Mouse (Mus musculus) c-Kit-positive CD71-positive TER-119-positive erythroid progenitor cells, embryonic 14.5 days (primary cell): ENCODE results near the gene Hcrt.

Source experiments
- DNase-seq: peaks from one replicate; pipeline ENCODE4 v3.0.0-alpha.2; 2013; ENCODE audit warnings: low spot score

Gene Hcrt

GRCm38 (mm10) chr11:100767871-100768270 lies 5.1 kb upstream of the Hcrt start:
- no peak for DNase-seq

DNA sequence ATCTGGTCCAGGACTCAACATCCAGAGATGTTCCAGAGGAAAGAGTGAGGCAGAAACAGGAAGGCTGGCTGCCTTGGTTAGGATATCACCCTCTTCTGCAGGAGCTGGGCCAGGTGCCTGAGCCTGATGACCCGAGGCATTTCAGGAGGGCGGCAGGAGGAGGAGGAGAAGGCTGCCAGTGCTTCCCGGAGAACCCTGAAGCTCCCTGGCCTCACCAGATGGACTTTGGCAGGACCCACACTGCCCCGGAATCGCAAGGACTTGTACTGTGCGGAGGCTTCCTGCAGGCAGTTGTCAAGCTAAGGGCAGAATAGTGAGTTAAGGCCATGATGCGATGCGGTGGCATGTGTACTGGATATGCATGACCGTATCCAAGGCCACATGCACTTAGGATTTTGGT lies 4.0 kb upstream of the Hcrt start:
- no peak for DNase-seq

DNA sequence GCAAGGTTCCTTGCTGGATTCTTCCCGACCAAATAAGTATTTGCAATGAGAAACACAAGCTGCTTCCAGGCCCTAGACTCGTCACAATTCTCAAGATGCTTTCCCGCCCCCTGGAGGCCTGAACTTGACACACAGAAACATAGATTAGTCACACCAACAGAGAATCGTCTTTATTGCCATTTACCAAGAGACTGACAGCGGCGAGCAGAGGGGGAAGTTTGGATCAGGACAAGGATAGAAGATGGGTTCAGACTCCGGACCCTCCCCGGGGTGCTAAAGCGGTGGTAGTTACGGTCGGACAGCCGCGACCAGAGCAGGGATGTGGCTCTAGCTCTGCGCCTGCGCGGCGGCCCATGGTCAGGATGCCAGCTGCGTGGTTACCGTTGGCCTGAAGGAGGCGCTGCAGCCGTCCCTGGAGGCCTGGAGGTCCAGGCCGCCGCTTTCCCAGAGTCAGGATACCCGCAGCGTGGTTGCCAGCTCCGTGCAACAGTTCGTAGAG lies 1.1 kb downstream of the Hcrt start:
- peak; percentile 64 for DNase-seq

DNA sequence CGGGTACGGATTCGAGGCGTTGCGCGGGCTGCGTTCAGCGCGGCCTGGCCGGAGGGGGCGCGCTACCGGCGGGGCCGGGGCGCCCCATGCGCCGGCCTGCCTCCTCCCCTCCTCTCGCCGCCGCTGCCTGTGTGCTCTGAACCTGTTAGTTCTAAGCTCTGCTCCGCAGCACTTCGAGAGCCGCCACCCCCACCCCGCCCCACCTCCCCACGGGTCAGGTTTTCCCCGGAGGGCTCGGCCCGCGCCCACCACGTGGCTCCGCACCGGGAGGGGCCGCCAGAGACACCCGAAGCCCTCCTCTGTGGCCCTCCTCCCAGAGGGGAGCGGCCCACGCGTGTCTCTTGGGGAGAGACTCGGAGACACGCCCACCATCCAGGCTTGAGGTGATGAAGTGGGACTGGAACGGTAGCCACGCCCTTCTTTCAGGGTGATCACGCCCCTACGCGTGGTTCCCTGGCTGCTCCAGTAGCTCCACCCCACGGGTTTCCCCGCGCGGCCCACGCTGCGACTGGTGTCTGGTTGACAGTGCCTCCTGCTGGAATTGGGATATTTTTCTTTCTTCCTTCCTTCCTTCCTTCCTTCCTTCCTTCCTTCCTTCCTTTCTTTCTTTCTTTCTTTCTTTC lies 3.0 kb downstream of the Hcrt start, which contains the start of gene Kcnh4:
TSS of gene Kcnh4 (minus strand) at position 332 of the 623 bp plus-strand sequence.
- DNase-seq, result peak; percentile 29

- DNase-seq, result no peak
Measured at GRCm38 (mm10) chr11:100758707-100759610, 3.8 kb downstream of the Hcrt start.

GRCm38 (mm10) chr11:100757566-100757965 lies 5.2 kb downstream of the Hcrt start:
- no peak for DNase-seq

DNA sequence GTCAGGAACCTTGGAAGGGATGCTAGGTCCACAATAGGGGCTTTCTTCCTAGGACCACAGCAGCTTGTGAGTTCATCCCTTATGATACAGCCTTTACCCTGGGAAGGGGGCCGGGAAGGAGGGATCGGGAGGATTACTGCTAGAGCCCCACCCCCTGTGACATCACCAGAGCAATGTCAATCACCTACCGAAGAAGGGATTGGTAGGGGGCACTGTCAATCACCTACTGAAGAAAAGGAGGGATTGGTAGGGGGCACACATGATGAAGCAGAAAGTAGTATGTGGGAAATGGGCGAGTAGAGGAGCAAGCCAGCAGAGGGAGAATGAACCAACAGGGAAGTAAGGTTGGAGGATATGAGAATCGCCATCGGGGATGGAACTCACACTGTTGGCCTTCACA lies 6.3 kb downstream of the Hcrt start:
- DNase-seq, result no peak

- DNase-seq, result no peak
Measured at GRCm38 (mm10) chr11:100754693-100755057, 8.1 kb downstream of the Hcrt start.

- no peak for DNase-seq
Measured at GRCm38 (mm10) chr11:100754021-100754692, 8.6 kb downstream of the Hcrt start.

- no peak for DNase-seq
Measured at GRCm38 (mm10) chr11:100752294-100752693, 10.4 kb downstream of the Hcrt start.

DNA sequence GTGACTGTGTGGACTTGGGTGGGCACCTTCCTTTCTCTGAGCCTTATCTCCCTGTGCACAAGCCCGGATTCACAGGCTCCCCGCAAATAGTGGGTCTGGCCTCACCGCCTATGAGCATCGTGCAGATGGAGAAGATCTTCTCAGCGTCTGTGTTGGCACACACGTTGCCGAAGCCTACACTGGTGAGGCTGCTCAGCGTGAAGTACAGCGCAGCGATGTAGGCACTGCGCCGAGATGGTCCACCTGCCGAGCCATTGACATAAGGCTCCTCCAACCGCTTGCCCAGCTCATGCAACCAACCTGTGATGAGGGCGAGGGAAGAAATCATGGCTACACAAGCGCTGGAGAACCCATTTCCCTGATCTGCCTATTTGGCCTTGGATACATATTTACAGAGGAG lies 12.6 kb downstream of the Hcrt start:
- no peak for DNase-seq

GRCm38 (mm10) chr11:100749469-100749868 lies 13.3 kb downstream of the Hcrt start:
- DNase-seq, result no peak

DNA sequence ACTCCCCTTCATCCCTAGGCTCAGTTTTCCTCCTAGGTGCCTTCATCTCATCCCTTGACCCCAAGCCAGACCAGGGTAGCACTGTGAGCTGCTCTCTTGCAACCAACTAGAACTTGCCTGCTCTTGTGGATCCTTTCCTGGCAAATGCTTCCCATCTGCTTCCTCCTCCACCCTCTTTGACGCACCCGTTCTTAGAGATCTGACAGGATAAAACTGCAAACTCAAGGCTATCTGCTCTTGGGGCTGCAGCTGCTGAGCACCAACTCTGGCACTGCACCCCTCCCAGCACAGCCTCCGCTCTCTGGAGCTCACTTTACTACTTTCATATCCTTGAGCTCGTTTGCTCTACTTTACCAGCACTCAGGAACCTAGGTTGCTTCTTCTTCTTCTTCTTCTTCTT lies 14.1 kb downstream of the Hcrt start:
- DNase-seq, result no peak

- DNase-seq, result no peak
Measured at GRCm38 (mm10) chr11:100747114-100747513, 15.6 kb downstream of the Hcrt start.

GRCm38 (mm10) chr11:100746546-100746945 lies 16.2 kb downstream of the Hcrt start:
- DNase-seq, result no peak

DNA sequence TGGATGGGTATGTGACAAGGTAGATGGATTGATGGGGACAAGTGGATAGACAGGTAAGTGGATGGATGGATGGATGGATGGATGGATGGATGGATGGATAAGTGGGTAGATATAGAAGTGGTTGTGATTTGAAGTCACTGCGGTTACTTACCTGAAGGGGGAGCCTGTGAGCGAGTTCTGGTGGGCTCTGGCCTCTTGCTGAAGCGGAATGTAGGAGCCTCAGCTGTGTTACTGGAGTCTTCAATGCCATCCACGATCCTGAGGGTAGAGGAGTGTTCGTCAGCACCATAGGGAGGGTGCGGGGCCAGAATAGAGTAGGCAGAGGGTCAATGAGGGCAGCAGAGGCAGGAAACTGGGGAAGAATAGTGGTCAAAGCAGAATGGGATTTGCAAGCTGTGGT lies 17.6 kb downstream of the Hcrt start:
- DNase-seq, result peak; percentile 58

- no peak for DNase-seq
Measured at GRCm38 (mm10) chr11:100741348-100741747, 21.4 kb downstream of the Hcrt start.

GRCm38 (mm10) chr11:100738749-100739148 lies 24.0 kb downstream of the Hcrt start:
- no peak for DNase-seq

GRCm38 (mm10) chr11:100738066-100738604 lies 24.6 kb downstream of the Hcrt start, which contains the start of gene Rab5c:
Rab5c (minus strand) TSS chr11:100738215.
- peak; percentile 99 for DNase-seq

DNA sequence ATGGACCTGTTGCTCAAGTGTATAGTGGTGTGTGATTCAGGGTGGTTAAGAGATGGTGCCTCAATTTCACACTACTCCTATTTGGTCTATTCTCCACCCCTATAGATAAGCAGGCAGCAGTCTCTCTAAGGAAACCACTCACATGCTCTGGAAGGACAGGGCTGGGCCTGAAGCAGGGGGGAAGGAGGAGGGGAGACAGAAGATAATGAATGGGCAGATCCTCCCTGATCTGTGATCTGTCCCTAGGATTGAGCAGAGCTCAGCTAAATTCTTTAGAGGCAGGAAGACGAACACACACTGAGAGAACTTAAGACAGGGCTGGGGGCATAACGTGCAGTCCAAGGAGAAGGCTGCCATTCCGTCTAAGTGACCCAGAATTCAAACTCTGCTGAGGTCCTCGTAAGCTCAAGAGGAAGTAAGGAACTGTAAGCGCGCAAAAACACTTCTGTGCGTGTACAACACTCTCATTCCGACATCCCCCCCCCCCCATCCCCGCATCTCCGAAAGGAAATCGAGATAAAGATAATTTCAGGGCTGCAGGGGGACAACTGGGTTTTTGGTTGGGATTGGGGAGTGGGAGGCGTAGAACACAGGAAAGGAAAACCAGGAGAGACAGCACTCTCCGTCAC lies 25.5 kb downstream of the Hcrt start:
- peak; percentile 81 for DNase-seq

GRCm38 (mm10) chr11:100736746-100737080 lies 26.0 kb downstream of the Hcrt start:
- no peak for DNase-seq
